Mouse (Mus musculus): Measurements from ENCODE around the gene Pdcl2. TPM values are rescaled to one million over a fixed set of nuclear protein-coding genes. Genes with fewer than 3 reads are reported as not detected.

Gene Pdcl2
- total RNA-seq, 2 experiments from 2014 or later, result not detected

DNA sequence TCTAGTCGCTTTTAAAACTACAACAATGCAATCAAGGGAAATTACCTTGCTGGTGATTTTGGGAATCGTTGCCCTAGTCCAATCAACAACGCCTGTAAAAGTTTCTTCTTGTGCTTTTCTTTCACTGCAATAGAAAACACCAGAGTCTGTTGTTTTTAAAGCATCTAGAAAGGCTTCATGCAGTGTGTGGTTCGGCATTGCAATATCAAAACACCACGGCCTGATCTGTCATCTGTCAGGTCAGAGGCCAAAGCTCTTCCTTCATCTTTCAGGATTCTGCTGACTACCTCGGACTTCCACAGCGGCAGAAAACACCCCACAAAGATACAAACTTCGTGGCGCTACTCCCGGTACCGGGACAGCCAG lies 27.6 kb downstream of the Pdcl2 start:
- DNase-seq, result no peak

DNA sequence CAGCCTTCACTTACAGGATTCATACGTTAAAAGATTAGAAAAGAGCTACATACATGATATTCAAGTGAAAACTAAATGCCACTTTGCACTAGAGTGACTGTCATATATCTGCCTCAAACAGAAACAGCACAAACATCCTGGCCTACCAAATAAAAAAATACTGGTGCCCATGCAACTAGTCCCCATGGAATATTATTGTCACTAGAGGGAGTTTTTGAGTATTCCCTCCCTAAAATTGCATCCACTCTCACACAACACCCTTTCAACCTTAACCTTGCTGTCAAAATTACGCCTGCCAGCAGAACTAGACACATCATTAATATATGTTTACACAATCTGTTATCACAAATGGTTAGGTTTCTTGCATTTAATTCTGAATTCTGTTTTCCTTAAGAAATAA lies 28.9 kb downstream of the Pdcl2 start:
- no peak for DNase-seq

DNA sequence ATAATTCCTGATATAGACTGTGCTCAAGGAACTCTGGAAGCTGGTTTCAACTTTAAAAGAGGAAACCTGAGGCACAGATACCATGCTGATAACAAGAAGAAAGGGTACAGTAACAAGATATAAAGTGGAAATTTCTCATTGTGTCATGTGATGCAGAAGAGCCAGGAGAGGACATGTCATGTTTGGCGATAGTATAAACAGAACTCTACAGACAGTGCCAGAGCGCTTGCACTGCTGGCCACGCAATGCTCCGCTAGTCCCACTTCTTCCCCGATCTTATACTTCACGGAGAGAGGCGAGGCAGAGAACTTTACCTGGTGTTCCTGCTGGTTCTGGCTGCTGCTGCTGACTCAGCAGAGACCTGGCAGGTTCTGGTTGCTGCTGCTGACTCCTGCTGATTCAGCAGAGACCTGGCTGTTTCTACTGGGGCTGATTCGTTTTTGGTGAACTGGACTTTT lies 41.7 kb downstream of the Pdcl2 start:
- DNase-seq, result no peak

DNA sequence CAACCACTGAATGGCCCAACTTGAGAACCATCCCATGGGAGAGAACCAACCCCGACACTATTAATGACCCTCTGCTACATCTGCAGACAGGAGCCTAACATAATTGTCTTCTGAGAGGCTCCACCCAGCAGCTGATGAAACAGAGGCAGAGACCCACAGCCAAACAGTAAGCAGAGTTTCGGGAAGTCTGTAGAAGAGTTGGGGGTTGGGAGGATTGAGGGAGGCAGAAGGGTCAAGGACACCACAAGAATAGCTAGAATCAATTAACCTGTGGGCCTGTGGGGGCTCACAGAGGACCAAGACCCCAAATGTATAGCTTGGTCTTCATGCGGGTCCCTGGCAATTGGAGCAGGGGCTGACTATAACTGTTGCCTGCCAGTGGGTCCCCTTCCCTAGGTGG lies 42.7 kb downstream of the Pdcl2 start:
- DNase-seq, result no peak

DNA sequence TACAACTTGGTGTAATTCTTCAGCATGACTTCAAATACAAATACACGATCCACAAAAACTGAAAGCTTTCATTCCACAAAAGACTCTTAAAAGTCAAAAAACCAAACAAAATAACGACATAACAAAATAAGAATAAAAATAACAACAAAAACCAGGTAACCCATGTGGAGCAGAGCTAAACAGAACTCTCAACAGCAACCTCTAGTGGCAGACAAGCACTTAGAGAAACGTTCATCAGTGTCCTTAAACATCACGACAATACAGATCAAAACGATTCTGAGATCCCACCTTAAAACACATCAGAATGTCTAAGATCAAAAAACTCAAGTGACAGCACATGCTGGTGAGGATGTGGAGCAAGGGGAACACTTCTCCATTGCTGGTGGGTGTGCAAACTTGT lies 43.9 kb downstream of the Pdcl2 start:
- DNase-seq, result no peak

DNA sequence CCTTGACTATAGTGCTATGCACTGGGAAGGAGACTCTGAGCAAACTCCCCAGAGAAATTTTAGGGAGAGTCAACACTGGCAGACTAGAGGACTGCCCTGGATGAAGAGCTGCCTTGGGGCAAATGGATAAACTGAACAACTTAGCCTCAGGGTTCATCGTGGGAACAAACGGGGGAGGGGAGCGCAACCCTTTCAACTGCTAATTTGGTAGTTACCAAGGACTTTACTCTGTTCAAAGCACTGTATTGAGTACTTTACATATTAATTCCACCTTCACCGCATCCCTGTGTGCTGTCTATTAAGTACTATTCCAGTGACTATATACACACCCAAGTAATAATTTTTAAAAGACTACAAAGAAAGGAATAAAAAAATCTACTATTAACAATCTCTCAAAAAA lies 45.3 kb downstream of the Pdcl2 start:
- DNase-seq, result no peak

DNA sequence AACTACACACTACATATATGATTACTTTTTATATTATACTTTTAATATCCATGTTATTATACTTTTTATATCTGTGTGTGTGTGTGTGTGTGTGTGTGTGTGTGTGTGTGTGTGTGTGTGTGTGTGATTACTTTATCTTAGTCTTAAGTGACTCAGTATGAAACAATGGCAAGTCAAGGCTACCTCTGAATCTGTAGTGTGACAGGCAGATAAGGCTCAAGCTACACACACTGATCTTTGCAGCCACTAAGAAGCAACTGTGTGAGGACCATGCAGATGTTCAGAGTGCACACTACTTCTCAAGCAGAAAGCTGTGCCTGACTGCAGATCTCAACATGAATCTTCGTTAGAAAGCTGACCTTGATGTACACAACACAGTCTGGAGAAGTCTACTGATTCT lies 47.1 kb downstream of the Pdcl2 start:
- no peak for DNase-seq

DNA sequence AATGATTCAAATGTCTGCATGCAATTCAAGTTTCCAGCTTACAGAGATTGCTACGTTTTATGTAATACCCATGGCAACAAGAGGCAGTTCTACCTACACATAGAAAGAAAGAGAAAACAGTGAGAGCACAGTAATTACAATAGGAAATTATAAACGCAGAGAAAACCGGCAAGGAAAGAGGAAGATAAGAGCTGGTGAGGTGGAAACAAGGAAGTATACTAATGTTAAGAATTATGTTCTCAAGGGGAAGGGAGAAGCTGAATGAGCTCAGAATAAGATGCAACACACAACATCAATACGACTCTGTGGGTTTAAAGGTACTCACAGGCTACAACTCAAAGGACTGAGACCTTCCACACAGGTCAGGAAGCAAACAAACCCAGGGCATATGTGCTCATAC lies 56.0 kb downstream of the Pdcl2 start:
- DNase-seq, result no peak

Other genes starting within 250 kb of the Pdcl2 start
- gene Srd5a3, start 190.9 kb downstream of the Pdcl2 start, total RNA-seq (2021), result 10 to 100 TPM; 19.1 to 20.8 TPM
- 10 to 100 TPM; 33.1 to 33.5 TPM for gene Tmem165, start 147.3 kb downstream of the Pdcl2 start, total RNA-seq (2021)
- 10 to 100 TPM; 49.8 to 54.8 TPM for gene Clock, start 26.4 kb downstream of the Pdcl2 start, total RNA-seq (2021)
- gene Nmu, start 32.6 kb upstream of the Pdcl2 start, total RNA-seq (2021), result not detected
- not detected for gene Gm7271, start 152.9 kb upstream of the Pdcl2 start, total RNA-seq (2021)
- 10 to 100 TPM; 55.9 to 57.4 TPM for gene Exoc1, start 198.2 kb upstream of the Pdcl2 start, total RNA-seq (2021)

Measured in layer of hippocampus, postnatal 36 days (tissue).